Mouse (Mus musculus): ENCODE measurements around the gene Dapk2. TPM values are rescaled to one million over a fixed set of nuclear protein-coding genes. Genes with fewer than 3 reads are reported as not detected.
A peak's percentile ranks its signal among the peaks of the same experiment; 100 is the strongest.

The Dapk2 gene
- polyA plus RNA-seq, 1 experiment from 2014 or later = 10.2 TPM

- no peaks in the 10 kb centered on the region for H3K4me1 ChIP-seq (ENCODE audit: control insufficient read depth, insufficient read depth, low read length)
- H3K4me2 ChIP-seq (ENCODE audit: low read depth, low read length) = no peak overlapping the region
- no peaks in the 10 kb centered on the region for H3K9me3 ChIP-seq (replicated peaks; ENCODE audit: control insufficient read depth, low read length)
- no peaks in the 10 kb centered on the region for H3K27me3 ChIP-seq (ENCODE audit: control insufficient read depth, insufficient read depth, low read length)
- WGBS = 75% methylated on average over 3 of the region's 3 CpGs
- no peak overlapping the region for H3K4me3 ChIP-seq (replicated peaks; ENCODE audit: low read length)
- no peak overlapping the region for H3K27ac ChIP-seq (ENCODE audit: low read length)
- no peaks in the 10 kb centered on the region for H3K36me3 ChIP-seq (ENCODE audit: control insufficient read depth, insufficient read depth, low read length)
- ATAC-seq (ENCODE audit: insufficient read depth, low FRiP score) = no peak
- H3K9ac ChIP-seq (ENCODE audit: low read length) = no peak overlapping the region
Measured at GRCm38 (mm10) chr9:66194003-66194402, 36.0 kb downstream of the Dapk2 start.

DNA sequence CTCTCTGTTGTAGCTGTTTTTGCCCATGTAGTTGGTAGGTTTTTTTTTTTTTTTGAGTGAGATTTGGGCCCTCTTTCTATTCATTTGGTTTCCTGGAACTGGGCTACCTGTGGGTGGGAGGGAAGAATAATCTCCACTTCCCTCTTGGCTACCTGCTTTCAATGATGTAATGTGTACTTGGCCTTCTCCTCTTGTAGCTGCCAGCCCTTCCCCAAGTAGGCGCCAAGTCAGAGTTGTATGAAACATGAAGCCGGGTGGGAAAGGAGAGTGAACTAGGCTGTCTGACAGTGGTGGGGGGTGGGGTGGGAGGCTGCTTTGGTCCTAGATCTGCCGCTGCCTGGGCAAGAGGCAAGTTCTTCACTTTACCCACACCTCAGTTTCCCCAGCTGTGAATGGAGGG is 38.5 kb downstream of the Dapk2 start:
- Histone ChIP-seq H3K27ac (ENCODE audit: low read length) (no peak overlapping the region), H3K9me3 (replicated peaks; ENCODE audit: control insufficient read depth, low read length) (no peaks in the 10 kb centered on the region), H3K27me3 (ENCODE audit: control insufficient read depth, insufficient read depth, low read length) (no peaks in the 10 kb centered on the region), H3K9ac (ENCODE audit: low read length) (no peak overlapping the region), H3K4me1 (ENCODE audit: control insufficient read depth, insufficient read depth, low read length) (no peaks in the 10 kb centered on the region), H3K4me3 (replicated peaks; ENCODE audit: low read length) (no peak overlapping the region), H3K36me3 (ENCODE audit: control insufficient read depth, insufficient read depth, low read length) (no peaks in the 10 kb centered on the region), H3K4me2 (ENCODE audit: low read depth, low read length) (no peak overlapping the region)
- 55% methylated on average over 3 of the region's 3 CpGs for WGBS
- ATAC-seq (ENCODE audit: insufficient read depth, low FRiP score) = no peak

GRCm38 (mm10) chr9:66198533-66198932 is 40.5 kb downstream of the Dapk2 start:
- ATAC-seq (ENCODE audit: insufficient read depth, low FRiP score) = no peak
- 86% methylated on average over 1 of the region's 1 CpGs for WGBS
- Histone ChIP-seq H3K27ac (ENCODE audit: low read length) (no peak overlapping the region), H3K27me3 (ENCODE audit: control insufficient read depth, insufficient read depth, low read length) (no peaks in the 10 kb centered on the region), H3K4me3 (replicated peaks; ENCODE audit: low read length) (no peak overlapping the region), H3K36me3 (ENCODE audit: control insufficient read depth, insufficient read depth, low read length) (no peaks in the 10 kb centered on the region), H3K9ac (ENCODE audit: low read length) (no peak overlapping the region), H3K4me2 (ENCODE audit: low read depth, low read length) (no peak overlapping the region), H3K9me3 (replicated peaks; ENCODE audit: control insufficient read depth, low read length) (no peaks in the 10 kb centered on the region), H3K4me1 (ENCODE audit: control insufficient read depth, insufficient read depth, low read length) (no peaks in the 10 kb centered on the region)

- H3K27ac ChIP-seq (ENCODE audit: low read length) = no peak overlapping the region
- H3K27me3 ChIP-seq (ENCODE audit: control insufficient read depth, insufficient read depth, low read length) = no peaks in the 10 kb centered on the region
- H3K4me1 ChIP-seq (ENCODE audit: control insufficient read depth, insufficient read depth, low read length) = no peaks in the 10 kb centered on the region
- no peak overlapping the region for H3K9ac ChIP-seq (ENCODE audit: low read length)
- ATAC-seq (ENCODE audit: insufficient read depth, low FRiP score) = no peak; the same call in 1 of the 2 replicates
- H3K9me3 ChIP-seq (replicated peaks; ENCODE audit: control insufficient read depth, low read length) = no peaks in the 10 kb centered on the region
- H3K4me3 ChIP-seq (replicated peaks; ENCODE audit: low read length) = no peak overlapping the region
- H3K4me2 ChIP-seq (ENCODE audit: low read depth, low read length) = no peak overlapping the region
- H3K36me3 ChIP-seq (ENCODE audit: control insufficient read depth, insufficient read depth, low read length) = no peaks in the 10 kb centered on the region
- WGBS = 75% methylated on average over 14 of the region's 14 CpGs
Measured at GRCm38 (mm10) chr9:66199657-66200410, 41.8 kb downstream of the Dapk2 start.

GRCm38 (mm10) chr9:66200411-66200789 is 42.4 kb downstream of the Dapk2 start:
- ATAC-seq (ENCODE audit: insufficient read depth, low FRiP score) = no peak
- no peaks in the 10 kb centered on the region for H3K27me3 ChIP-seq (ENCODE audit: control insufficient read depth, insufficient read depth, low read length)
- 48% methylated on average over 5 of the region's 5 CpGs for WGBS

DNA sequence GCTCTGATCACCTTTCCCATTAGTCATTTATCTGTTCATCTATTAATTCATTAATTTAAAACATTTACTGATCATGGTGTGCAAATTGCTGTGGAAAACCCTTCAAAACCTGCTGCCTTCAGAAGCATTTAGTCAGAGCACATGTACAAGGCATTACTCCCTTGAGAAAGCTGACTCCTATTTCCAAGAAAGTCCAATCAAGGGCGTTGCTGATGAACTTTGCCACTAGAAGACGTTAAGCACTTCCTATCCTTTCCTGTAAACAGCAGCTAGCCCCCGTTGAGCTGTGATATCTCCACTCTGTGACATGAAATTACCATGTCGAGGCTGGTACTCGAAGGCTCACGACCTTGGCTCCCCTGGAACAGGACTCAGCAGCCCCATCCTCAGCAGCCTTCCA is 43.6 kb downstream of the Dapk2 start:
- Histone ChIP-seq H3K4me2 (ENCODE audit: low read depth, low read length) (no peak overlapping the region), H3K9me3 (replicated peaks; ENCODE audit: control insufficient read depth, low read length) (no peaks in the 10 kb centered on the region), H3K4me1 (ENCODE audit: control insufficient read depth, insufficient read depth, low read length) (no peaks in the 10 kb centered on the region), H3K36me3 (ENCODE audit: control insufficient read depth, insufficient read depth, low read length) (no peaks in the 10 kb centered on the region), H3K27ac (ENCODE audit: low read length) (0 out of 2 replicates have a peak overlapping the region, but pooled peaks have one; percentile 2), H3K4me3 (replicated peaks; ENCODE audit: low read length) (no peak overlapping the region), H3K9ac (ENCODE audit: low read length) (no peak overlapping the region), H3K27me3 (ENCODE audit: control insufficient read depth, insufficient read depth, low read length) (no peaks in the 10 kb centered on the region)
- no peak for ATAC-seq (ENCODE audit: insufficient read depth, low FRiP score)
- 36% methylated on average over 6 of the region's 6 CpGs for WGBS

More at GRCm38 (mm10) chr9:66200411-66200789, 42.4 kb downstream of the Dapk2 start:
- Histone ChIP-seq H3K4me3 (replicated peaks; ENCODE audit: low read length) (no peak overlapping the region), H3K4me1 (ENCODE audit: control insufficient read depth, insufficient read depth, low read length) (no peaks in the 10 kb centered on the region), H3K9ac (ENCODE audit: low read length) (no peak overlapping the region), H3K9me3 (replicated peaks; ENCODE audit: control insufficient read depth, low read length) (no peaks in the 10 kb centered on the region), H3K36me3 (ENCODE audit: control insufficient read depth, insufficient read depth, low read length) (no peaks in the 10 kb centered on the region), H3K4me2 (ENCODE audit: low read depth, low read length) (no peak overlapping the region), H3K27ac (ENCODE audit: low read length) (no peak overlapping the region)

GRCm38 (mm10) chr9:66202463-66202862 is 44.4 kb downstream of the Dapk2 start:
- Histone ChIP-seq H3K4me3 (replicated peaks; ENCODE audit: low read length) (no peak overlapping the region), H3K9ac (ENCODE audit: low read length) (no peak overlapping the region), H3K4me2 (ENCODE audit: low read depth, low read length) (no peak overlapping the region), H3K36me3 (ENCODE audit: control insufficient read depth, insufficient read depth, low read length) (no peaks in the 10 kb centered on the region), H3K9me3 (replicated peaks; ENCODE audit: control insufficient read depth, low read length) (no peaks in the 10 kb centered on the region), H3K27me3 (ENCODE audit: control insufficient read depth, insufficient read depth, low read length) (no peaks in the 10 kb centered on the region), H3K27ac (ENCODE audit: low read length) (no peak overlapping the region), H3K4me1 (ENCODE audit: control insufficient read depth, insufficient read depth, low read length) (no peaks in the 10 kb centered on the region)
- 76% methylated on average over 7 of the region's 7 CpGs for WGBS
- no peak for ATAC-seq (ENCODE audit: insufficient read depth, low FRiP score)

DNA sequence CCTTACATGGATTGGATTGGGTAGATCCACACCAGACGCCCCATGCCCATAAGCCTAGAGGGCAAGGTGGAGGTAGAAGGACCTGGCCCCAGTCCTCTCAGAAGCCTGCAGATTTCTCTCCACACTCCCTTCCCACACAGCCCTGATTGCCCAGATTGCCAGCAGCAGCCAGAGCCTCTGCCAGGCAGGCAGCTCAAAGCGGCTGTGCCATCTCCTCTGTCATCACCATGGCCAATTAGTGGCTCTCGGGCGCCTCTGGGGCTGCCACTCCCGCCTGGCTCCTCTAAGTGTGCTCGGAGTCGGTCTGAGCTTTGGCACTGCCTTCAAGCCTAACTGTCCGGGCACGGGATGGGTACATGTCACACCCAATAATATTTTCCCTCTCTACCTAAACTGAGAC is 47.7 kb downstream of the Dapk2 start:
- no peak overlapping the region for H3K4me2 ChIP-seq (ENCODE audit: low read depth, low read length)
- no peaks in the 10 kb centered on the region for H3K36me3 ChIP-seq (ENCODE audit: control insufficient read depth, insufficient read depth, low read length)
- 77% methylated on average over 9 of the region's 9 CpGs for WGBS
- H3K9ac ChIP-seq (ENCODE audit: low read length) = no peak overlapping the region
- H3K27ac ChIP-seq (ENCODE audit: low read length) = no peak overlapping the region
- H3K4me1 ChIP-seq (ENCODE audit: control insufficient read depth, insufficient read depth, low read length) = 0 out of 2 replicates have a peak, but pooled peaks cover 2% of the 10 kb centered on the region
- H3K9me3 ChIP-seq (replicated peaks; ENCODE audit: control insufficient read depth, low read length) = no peaks in the 10 kb centered on the region
- H3K4me3 ChIP-seq (replicated peaks; ENCODE audit: low read length) = no peak overlapping the region
- H3K27me3 ChIP-seq (ENCODE audit: control insufficient read depth, insufficient read depth, low read length) = no peaks in the 10 kb centered on the region
- no peak for ATAC-seq (ENCODE audit: insufficient read depth, low FRiP score)

DNA sequence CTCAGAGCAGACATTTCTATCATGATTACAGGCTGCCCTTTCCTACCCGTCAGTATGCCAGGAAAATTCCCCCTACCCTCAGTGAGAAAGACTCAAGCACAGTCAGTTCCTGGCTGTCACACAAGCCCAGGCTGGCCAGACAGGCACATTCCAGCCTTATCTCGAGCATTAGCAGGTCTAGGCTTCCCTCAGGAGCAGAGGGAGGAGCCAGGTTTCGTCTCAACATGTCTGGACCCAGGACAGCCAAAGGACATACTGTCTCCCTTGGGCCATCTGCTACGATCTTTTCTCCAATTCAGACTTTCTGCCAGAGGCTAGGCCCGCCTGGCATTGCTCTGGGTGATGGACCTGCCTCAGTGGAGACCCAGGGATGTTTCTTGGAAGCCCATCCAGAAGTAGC is 48.8 kb downstream of the Dapk2 start:
- no peak overlapping the region for H3K27ac ChIP-seq (ENCODE audit: low read length)
- H3K9ac ChIP-seq (ENCODE audit: low read length) = no peak overlapping the region
- no peaks in the 10 kb centered on the region for H3K36me3 ChIP-seq (ENCODE audit: control insufficient read depth, insufficient read depth, low read length)
- no peak for ATAC-seq (ENCODE audit: insufficient read depth, low FRiP score)
- no peaks in the 10 kb centered on the region for H3K9me3 ChIP-seq (replicated peaks; ENCODE audit: control insufficient read depth, low read length)
- WGBS = 39% methylated on average over 5 of the region's 5 CpGs
- no peak overlapping the region for H3K4me2 ChIP-seq (ENCODE audit: low read depth, low read length)
- no peaks in the 10 kb centered on the region for H3K27me3 ChIP-seq (ENCODE audit: control insufficient read depth, insufficient read depth, low read length)
- no peak overlapping the region for H3K4me3 ChIP-seq (replicated peaks; ENCODE audit: low read length)
- H3K4me1 ChIP-seq (ENCODE audit: control insufficient read depth, insufficient read depth, low read length) = peaks cover 8% of the 10 kb centered on the region; the same call in 1 of the 2 replicates
